8 mouse cellular contexts compared by ENCODE assay signal in the genomic region with DNA sequence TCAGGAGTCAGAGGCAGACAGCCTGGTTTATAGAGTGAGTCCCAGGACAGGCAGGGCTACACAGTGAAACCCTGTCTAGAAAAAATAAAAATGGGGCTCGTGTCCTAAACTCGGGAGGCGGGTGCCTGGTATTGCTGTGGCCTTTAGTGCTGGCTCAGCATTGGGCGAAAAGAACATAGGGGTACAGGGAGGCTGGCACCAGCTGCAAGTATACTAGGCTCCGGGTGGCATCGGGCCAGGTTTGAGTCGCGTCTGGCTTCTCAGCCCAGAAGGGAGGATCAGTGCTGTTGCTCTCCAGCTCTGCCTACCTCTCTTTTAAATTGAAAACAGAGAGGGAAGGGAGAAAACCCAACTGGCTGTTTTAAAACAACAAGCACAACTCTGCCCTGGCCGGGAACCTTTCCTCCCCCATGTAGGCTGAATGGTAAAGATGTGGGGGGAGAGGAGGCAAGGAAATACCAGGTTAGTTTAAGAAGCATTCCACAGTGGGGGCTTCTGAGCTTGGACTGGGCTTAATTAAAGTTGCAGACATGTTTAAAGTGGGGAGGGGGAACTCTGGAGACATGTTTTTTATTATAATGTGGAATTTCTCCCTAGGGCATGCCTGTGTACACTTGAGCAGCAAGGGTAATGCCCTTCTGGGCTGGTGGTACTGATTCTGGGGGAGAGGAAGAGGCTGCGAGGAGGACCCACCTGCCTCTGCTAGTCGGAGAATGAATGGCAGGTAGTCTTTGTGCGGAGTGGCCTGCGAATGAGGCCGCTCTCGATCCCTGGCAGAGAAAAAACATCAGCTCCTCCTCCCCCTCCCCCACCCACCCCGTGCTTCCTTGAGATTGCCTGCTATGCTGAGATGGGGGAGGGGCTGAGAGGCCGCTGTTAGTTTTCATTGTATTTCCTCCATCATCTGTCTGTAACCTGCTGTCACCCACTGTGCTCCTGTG. TPM values are rescaled to one million over a fixed set of nuclear protein-coding genes. Genes with fewer than 3 reads are reported as not detected.
DNase-seq lines count a peak whose midpoint lies in the region; ATAC-seq and TF ChIP-seq lines count a peak whose summit lies in the region.

No protein-coding gene starts in this region.

- no peak overlapping the region for H3K4me3 ChIP-seq in embryonic facial prominence, embryonic 14.5 days (ENCODE audit: low read depth, low read length)
- peak overlapping the region; percentile 15; the same call in 1 of the 2 replicates for H3K4me3 ChIP-seq in heart, embryonic 10.5 days
- H3K4me3 ChIP-seq in limb, embryonic 10.5 days = peak overlapping the region; percentile 30
- H3K4me3 ChIP-seq in myocyte = no peak overlapping the region

- no peaks in the 10 kb centered on the region for H3K9me3 ChIP-seq in embryonic facial prominence, embryonic 14.5 days (ENCODE audit: control insufficient read depth, low read length)
- H3K9me3 ChIP-seq in heart, embryonic 10.5 days = no peaks in the 10 kb centered on the region
- no peaks in the 10 kb centered on the region for H3K9me3 ChIP-seq in limb, embryonic 10.5 days (replicated peaks)

- no peak for TF ChIP-seq POLR2A in myocyte (IDR thresholded peaks at IDR 0.05; ENCODE audit: insufficient read length, low read depth)

- H3K36me3 ChIP-seq in embryonic facial prominence, embryonic 14.5 days (ENCODE audit: control insufficient read depth, insufficient read depth, low read length) = no peaks in the 10 kb centered on the region
- H3K36me3 ChIP-seq in heart, embryonic 10.5 days = no peaks in the 10 kb centered on the region
- H3K36me3 ChIP-seq in limb, embryonic 10.5 days = no peaks in the 10 kb centered on the region
- H3K36me3 ChIP-seq in myocyte (ENCODE audit: control insufficient read depth, insufficient read depth) = no peaks in the 10 kb centered on the region

- H3K9ac ChIP-seq in embryonic facial prominence, embryonic 14.5 days (ENCODE audit: low read depth, low read length) = peak overlapping the region; percentile 1; the same call in 1 of the 2 replicates

- 5% methylated on average over 17 of the region's 17 CpGs for WGBS in embryonic facial prominence, embryonic 14.5 days
- WGBS in heart, embryonic 10.5 days = 25% methylated on average over 17 of the region's 17 CpGs
- WGBS in limb, embryonic 10.5 days = 20% methylated on average over 17 of the region's 17 CpGs

- no peaks in the 10 kb centered on the region for H3K27me3 ChIP-seq in embryonic facial prominence, embryonic 14.5 days (replicated peaks; ENCODE audit: control insufficient read depth, insufficient read depth, low read length)
- H3K27me3 ChIP-seq in heart, embryonic 10.5 days (ENCODE audit: insufficient read depth, poor library complexity, severe bottlenecking) = peaks cover 10% of the 10 kb centered on the region; the same call in 1 of the 2 replicates
- peaks cover 29% of the 10 kb centered on the region for H3K27me3 ChIP-seq in limb, embryonic 10.5 days (ENCODE audit: low read depth, poor library complexity, severe bottlenecking)
- no peaks in the 10 kb centered on the region for H3K27me3 ChIP-seq in myocyte (ENCODE audit: control insufficient read depth, insufficient read depth, insufficient read length)

- peak; percentile 78 for ATAC-seq in embryonic facial prominence, embryonic 14.5 days (ENCODE audit: low read depth)

- peak overlapping the region; percentile 39 for H3K4me2 ChIP-seq in embryonic facial prominence, embryonic 14.5 days (ENCODE audit: low read depth, low read length)
- peak overlapping the region; percentile 59 for H3K4me2 ChIP-seq in myocyte (ENCODE audit: low read depth)

- no peak overlapping the region for H3ac ChIP-seq in myocyte (ENCODE audit: control insufficient read depth, insufficient read length)

- peak overlapping the region; percentile 88 for H3K27ac ChIP-seq in embryonic facial prominence, embryonic 14.5 days (replicated peaks; ENCODE audit: low read depth, low read length)
- H3K27ac ChIP-seq in heart, embryonic 10.5 days = peak overlapping the region; percentile 70
- peak overlapping the region; percentile 90 for H3K27ac ChIP-seq in limb, embryonic 10.5 days

- peaks cover 61% of the 10 kb centered on the region for H3K4me1 ChIP-seq in embryonic facial prominence, embryonic 14.5 days (ENCODE audit: control insufficient read depth, insufficient read depth, low read length)
- peaks cover 65% of the 10 kb centered on the region for H3K4me1 ChIP-seq in heart, embryonic 10.5 days
- H3K4me1 ChIP-seq in limb, embryonic 10.5 days = peaks cover 65% of the 10 kb centered on the region

- DNase-seq in adrenal gland, postnatal 25 days = peak; percentile 77
- peak; percentile 94 for DNase-seq in embryonic facial prominence, embryonic 14.5 days (ENCODE audit: low spot score)
- no peak for DNase-seq in heart, embryonic 10.5 days (ENCODE audit: low spot score)
- peak; percentile 70 for DNase-seq in kidney, adult 9 months
- DNase-seq in limb, embryonic 10.5 days (ENCODE audit: low spot score) = peak; percentile 78
- DNase-seq in urinary bladder, adult 2 months (ENCODE audit: low spot score) = peak; percentile 50
- no peak for DNase-seq in spleen, postnatal 4 days (ENCODE audit: low spot score in 2 of 2)

- no peaks in the 10 kb centered on the region for H3K79me2 ChIP-seq in myocyte (ENCODE audit: control insufficient read depth, insufficient read depth)

TF ChIP-seq in myocyte, 11 proteins besides CTCF, POLR2A, EP300 and RAD21:
- TF ChIP-seq MYOD1 (IDR thresholded peaks at IDR 0.05; ENCODE audit: control insufficient read depth in 1 of 3, insufficient read length in 2 of 3, low read depth in 2 of 3) (peak in 2 of 3 experiments; percentile 32 to 47), MYOG (IDR thresholded peaks at IDR 0.05; ENCODE audit: control insufficient read depth in 1 of 3, insufficient read depth in 1 of 3, insufficient read length in 2 of 3, low read depth in 2 of 3) (peak in 1 of 3 experiments; percentile 49), TCF12 (IDR thresholded peaks at IDR 0.05; ENCODE audit: insufficient read depth, poor library complexity, severe bottlenecking) (no peak), MAX (IDR thresholded peaks at IDR 0.05; ENCODE audit: low read depth) (no peak)

RNA-seq across cellular contexts. Expression of gene Abca4, which starts 3.9 kb away (rescaled TPM):
- 2.1 and 5.1 TPM in 2 replicates for total RNA-seq in adrenal gland, postnatal 25 days (2021)
- 1.5 and 1.8 TPM in 2 replicates for polyA plus RNA-seq in embryonic facial prominence, embryonic 14.5 days (2014; fragmentation: Nextera tagmentation; extraction: Ambion mirVana)
- 7.1 and 8.5 TPM in 2 replicates for polyA plus RNA-seq in heart, embryonic 10.5 days (2016; fragmentation: Nextera tagmentation; extraction: Ambion mirVana)
- 1.7 and 2.3 TPM in 2 replicates for polyA plus RNA-seq in limb, embryonic 10.5 days (2016; fragmentation: Nextera tagmentation; extraction: Ambion mirVana)
- polyA plus RNA-seq in myocyte (2012; fragmentation: generic; extraction: Trizol) = 1.7 TPM
- polyA plus RNA-seq in urinary bladder, adult 2 months (2012; rRNA removed) = 0.83 and 0.96 TPM in 2 replicates

Comparison
In these comparisons a context has a peak if more than half of its experiments do, and no peak if none do; other contexts are left out.
1. DNase-seq: peak in adrenal gland, postnatal 25 days (single experiment), embryonic facial prominence, embryonic 14.5 days (single experiment), kidney, adult 9 months (single experiment), limb, embryonic 10.5 days (single experiment) and urinary bladder, adult 2 months (single experiment); none in heart, embryonic 10.5 days (single experiment) and spleen, postnatal 4 days (0 of 2).
2. H3K4me3 ChIP-seq: peak in heart, embryonic 10.5 days (single experiment) and limb, embryonic 10.5 days (single experiment); none in embryonic facial prominence, embryonic 14.5 days (single experiment) and myocyte (single experiment).
3. Peak in every context shown above with its lines, with median percentiles within 50 percentile points of each other: H3K27ac ChIP-seq.